Mouse (Mus musculus): ENCODE measurements around the gene Sync. TPM values are rescaled to one million over a fixed set of nuclear protein-coding genes. Genes with fewer than 3 reads are reported as not detected.
A peak's percentile ranks its signal among the peaks of the same experiment; 100 is the strongest.

The Sync gene
- polyA plus RNA-seq, 1 experiment from 2014 or later = 0.13 TPM

DNA sequence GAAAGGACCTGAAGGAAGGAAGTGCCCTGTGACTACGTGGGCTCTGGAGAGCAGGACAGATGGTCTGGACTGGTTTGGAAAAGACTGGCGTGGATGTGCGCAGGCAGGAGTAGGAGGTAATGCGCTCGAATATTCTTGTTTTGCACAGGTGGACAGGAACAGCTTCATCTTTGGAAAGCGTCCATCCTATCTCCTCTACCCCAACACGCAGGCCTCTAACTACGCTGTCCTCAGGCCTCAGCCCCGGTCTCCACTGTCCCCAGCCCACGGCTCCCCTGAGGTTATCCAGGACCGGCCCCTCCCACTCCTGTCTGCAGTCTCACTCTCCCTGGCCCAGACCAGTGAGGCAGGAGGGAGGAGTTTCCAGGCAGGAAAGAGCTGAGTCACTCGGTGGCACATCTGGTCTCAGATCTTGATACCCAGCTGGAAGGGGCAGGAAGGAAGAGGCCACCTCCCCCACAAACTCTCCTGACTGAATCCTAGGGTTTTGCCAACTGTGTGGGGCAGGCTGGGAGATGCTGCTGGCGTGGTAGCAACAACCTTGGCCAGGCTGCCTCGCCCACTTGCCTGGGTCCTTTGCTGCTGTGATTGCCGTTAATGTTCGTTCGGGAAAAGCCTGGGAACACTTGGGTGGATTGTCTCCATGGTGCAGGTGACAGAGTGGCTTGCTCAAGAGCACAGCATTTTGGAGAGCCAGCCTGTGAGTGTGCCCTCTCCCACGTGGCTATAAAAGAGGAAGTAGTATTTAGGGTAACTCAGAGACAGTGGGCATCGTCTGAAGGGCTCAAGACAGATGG is 24.0 kb upstream of the Sync start:
- H3K27ac ChIP-seq = peak overlapping the region; percentile 1; the same call in 1 of the 2 replicates

DNA sequence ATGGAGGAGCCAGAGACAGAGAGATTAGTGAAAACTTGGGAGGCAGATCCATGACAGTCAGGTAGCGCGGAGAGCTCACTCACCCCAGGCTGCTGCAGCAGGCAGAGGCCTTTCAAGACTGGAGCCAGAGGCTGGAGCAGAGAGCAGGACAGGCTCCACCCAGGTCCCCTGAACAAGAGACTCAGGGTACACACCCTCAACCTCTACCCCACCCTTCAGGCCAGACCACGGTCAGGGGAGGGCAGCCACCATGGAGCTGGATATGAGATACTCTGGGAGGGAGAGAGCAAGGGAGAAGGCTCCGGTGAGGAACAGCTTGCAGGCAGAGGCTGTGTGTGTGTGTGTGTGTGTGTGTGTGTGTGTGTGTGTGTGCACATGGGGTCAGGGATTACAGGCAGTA is 21.2 kb upstream of the Sync start:
- 65% methylated on average over 4 of the region's 4 CpGs for WGBS (ENCODE audit: insufficient replicate concordance)
- Histone ChIP-seq H3K9me3 (replicated peaks) (no peaks in the 10 kb centered on the region), H3K27me3 (no peaks in the 10 kb centered on the region; the same call in 1 of the 2 replicates), H3K36me3 (no peaks in the 10 kb centered on the region), H3K27ac (no peak overlapping the region), H3K9ac (no peak overlapping the region), H3K4me3 (replicated peaks) (no peak overlapping the region), H3K4me1 (replicated peaks) (peaks cover 28% of the 10 kb centered on the region), H3K4me2 (no peak overlapping the region)
- DNase-seq (no peak), ATAC-seq (ENCODE audit: low read depth) (no peak)

More for the DNA sequence above, 24.0 kb upstream of the Sync start:
- Histone ChIP-seq H3K27me3 (no peaks in the 10 kb centered on the region; the same call in 1 of the 2 replicates), H3K4me1 (replicated peaks) (peaks cover 33% of the 10 kb centered on the region), H3K9ac (peak overlapping the region; percentile 28), H3K36me3 (no peaks in the 10 kb centered on the region), H3K9me3 (replicated peaks) (no peaks in the 10 kb centered on the region), H3K4me2 (peak overlapping the region; percentile 53), H3K4me3 (replicated peaks) (peak overlapping the region; percentile 6; the same call in 1 of the 2 replicates)
- WGBS (ENCODE audit: insufficient replicate concordance) = 20% methylated on average over 19 of the region's 19 CpGs
- ATAC-seq (ENCODE audit: low read depth) (peak; percentile 92), DNase-seq (peak; percentile 74)

DNA sequence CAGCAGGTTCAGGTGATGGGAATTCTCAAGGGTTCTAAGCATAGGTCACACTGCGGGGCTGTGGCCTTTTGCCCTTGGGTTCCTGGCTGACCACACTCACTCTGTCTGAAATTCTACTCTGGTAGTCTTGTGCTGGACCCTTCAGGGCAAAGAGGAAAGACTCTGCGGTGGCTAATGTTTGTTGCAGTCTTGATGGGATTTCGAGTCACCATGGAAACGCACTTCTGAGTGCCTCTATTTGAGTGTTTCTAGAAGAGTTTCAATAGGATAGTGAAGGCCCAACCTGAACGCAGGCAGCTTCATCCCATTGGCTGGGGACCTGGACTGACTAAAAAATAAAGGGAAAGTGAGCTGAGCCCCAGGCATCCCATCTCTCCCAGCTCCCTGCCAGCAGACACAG is 20.6 kb upstream of the Sync start:
- ATAC-seq (ENCODE audit: low read depth) = no peak
- no peaks in the 10 kb centered on the region; the same call in 1 of the 2 replicates for H3K27me3 ChIP-seq
- H3K9ac ChIP-seq = no peak overlapping the region

DNA sequence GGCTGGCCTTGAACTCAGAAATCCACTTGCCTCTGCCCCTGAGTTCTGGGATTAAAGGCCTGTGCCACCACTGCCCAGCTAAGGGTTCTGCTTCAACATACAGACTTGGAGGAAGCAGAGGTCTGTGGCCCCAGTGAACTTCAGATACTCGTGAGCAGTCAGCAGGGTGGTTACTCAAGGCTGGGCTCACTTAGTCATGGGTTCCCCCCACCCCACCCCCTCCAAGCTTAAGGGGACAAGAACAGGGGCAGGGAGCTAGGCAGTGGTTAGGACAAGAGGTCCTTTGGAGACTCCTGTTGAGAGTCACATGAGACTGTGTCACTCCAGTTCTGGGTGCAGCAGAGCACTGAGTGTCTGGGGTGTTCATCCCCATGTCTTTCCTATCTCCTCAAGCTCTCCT is 18.7 kb upstream of the Sync start:
- no peak for ATAC-seq (ENCODE audit: low read depth)
- Histone ChIP-seq H3K4me3 (replicated peaks) (no peak overlapping the region), H3K27ac (no peak overlapping the region), H3K36me3 (no peaks in the 10 kb centered on the region), H3K27me3 (no peaks in the 10 kb centered on the region; the same call in 1 of the 2 replicates), H3K4me2 (no peak overlapping the region), H3K4me1 (replicated peaks) (peaks cover 25% of the 10 kb centered on the region), H3K9ac (no peak overlapping the region), H3K9me3 (replicated peaks) (no peaks in the 10 kb centered on the region)
- 30% methylated on average over 1 of the region's 1 CpGs for WGBS (ENCODE audit: insufficient replicate concordance)
- no peak for DNase-seq

More for the DNA sequence above, 20.6 kb upstream of the Sync start:
- Histone ChIP-seq H3K4me3 (replicated peaks) (no peak overlapping the region), H3K4me2 (no peak overlapping the region), H3K36me3 (no peaks in the 10 kb centered on the region), H3K4me1 (replicated peaks) (peaks cover 28% of the 10 kb centered on the region), H3K27ac (no peak overlapping the region), H3K9me3 (replicated peaks) (no peaks in the 10 kb centered on the region)
- DNase-seq = no peak
- 80% methylated on average over 5 of the region's 5 CpGs for WGBS (ENCODE audit: insufficient replicate concordance)

DNA sequence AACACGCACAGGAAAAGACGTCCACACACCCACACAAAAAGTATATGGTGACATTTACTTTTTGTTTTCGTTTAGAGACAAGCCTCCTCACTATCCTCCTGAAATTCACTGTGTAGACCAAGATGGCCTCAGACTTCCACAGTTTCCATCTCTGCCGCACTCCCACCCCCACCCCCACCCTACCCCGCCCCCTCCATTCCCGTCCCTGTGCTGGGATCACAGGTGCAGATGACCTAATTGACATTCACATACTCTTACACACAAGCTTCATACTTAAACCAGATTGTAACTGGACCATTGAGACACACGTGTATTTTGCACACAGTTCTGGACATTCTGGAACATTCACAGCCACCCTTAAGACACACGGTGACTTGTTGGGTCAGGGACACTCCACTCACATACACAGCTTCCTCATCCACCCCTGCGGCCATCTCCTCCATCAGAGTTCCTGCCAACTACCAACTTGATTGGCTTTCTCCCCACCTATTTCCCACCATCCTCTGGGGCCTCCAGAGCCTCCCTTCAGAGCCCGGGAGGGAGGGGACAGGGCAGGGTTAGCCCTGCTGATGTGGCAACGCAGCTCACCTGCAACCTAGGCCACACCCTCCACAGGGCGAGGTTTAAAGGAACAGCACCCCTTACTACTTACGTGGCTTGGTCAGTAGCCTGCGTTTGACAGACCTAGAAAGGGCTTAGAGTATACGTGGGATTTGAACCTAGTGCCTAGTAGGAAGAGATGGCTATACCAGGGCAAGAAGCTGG is 15.2 kb upstream of the Sync start:
- Histone ChIP-seq H3K4me1 (replicated peaks) (peaks cover 25% of the 10 kb centered on the region), H3K27me3 (peaks cover 4% of the 10 kb centered on the region; the same call in 1 of the 2 replicates), H3K4me3 (replicated peaks) (no peak overlapping the region), H3K9me3 (replicated peaks) (no peaks in the 10 kb centered on the region), H3K9ac (no peak overlapping the region), H3K36me3 (no peaks in the 10 kb centered on the region), H3K27ac (no peak overlapping the region), H3K4me2 (0 out of 2 replicates have a peak overlapping the region, but pooled peaks have one; percentile 10)
- DNase-seq = no peak
- 28% methylated on average over 15 of the region's 15 CpGs for WGBS (ENCODE audit: insufficient replicate concordance)
- peak; percentile 49; the same call in 1 of the 2 replicates for ATAC-seq (ENCODE audit: low read depth)

DNA sequence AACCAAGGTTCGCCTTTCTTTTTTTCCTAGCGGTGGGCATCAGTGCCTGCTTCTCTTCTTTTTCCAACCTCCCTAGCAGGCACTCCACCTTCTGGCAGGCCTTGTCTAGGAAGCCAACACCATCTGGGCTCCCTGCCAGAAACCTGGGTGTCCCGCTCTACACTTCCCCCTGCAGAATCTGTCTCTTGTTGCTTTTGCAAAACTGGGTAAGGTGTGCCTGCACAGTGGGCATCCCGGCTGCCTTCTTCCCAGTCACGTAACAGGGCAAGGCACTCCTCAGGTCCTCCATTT is 14.7 kb upstream of the Sync start:
- 61% methylated on average over 5 of the region's 5 CpGs for WGBS (ENCODE audit: insufficient replicate concordance)
- H3K9ac ChIP-seq = no peak overlapping the region
- ATAC-seq (ENCODE audit: low read depth) = no peak

DNA sequence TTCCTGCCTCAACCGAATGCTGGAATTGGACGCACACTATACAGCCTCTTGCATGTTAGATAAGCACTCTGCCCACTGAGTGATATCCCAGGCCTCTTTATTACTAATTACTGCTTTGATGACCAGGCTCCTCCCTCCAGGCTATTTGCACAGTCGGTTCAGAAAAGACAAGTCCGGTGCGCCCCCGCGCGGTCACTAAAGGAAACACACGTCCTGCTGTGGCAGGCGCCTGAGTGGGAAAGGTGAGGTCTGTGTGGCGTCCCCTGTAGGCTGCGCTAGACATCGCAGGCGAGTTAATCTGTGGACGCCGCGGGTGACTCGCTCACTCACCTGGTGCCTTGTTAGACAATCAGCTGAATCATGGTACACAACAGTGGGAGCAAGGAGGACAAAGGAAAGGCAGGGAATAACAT is 11.0 kb upstream of the Sync start:
- Histone ChIP-seq H3K4me3 (replicated peaks) (no peak overlapping the region), H3K9me3 (replicated peaks) (no peaks in the 10 kb centered on the region), H3K4me2 (0 out of 2 replicates have a peak overlapping the region, but pooled peaks have one; percentile 10), H3K4me1 (replicated peaks) (peaks cover 20% of the 10 kb centered on the region), H3K27ac (no peak overlapping the region), H3K27me3 (peaks cover 14% of the 10 kb centered on the region; the same call in 1 of the 2 replicates), H3K9ac (no peak overlapping the region), H3K36me3 (no peaks in the 10 kb centered on the region)
- under 1% methylated on average over 18 of the region's 18 CpGs for WGBS (ENCODE audit: insufficient replicate concordance)
- DNase-seq (peak; percentile 92), ATAC-seq (ENCODE audit: low read depth) (peak; percentile 81)

More for the DNA sequence above, 14.7 kb upstream of the Sync start:
- no peaks in the 10 kb centered on the region for H3K9me3 ChIP-seq (replicated peaks)
- H3K36me3 ChIP-seq = no peaks in the 10 kb centered on the region
- H3K27me3 ChIP-seq = peaks cover 4% of the 10 kb centered on the region; the same call in 1 of the 2 replicates
- H3K4me3 ChIP-seq (replicated peaks) = no peak overlapping the region
- peaks cover 21% of the 10 kb centered on the region for H3K4me1 ChIP-seq (replicated peaks)
- no peak overlapping the region for H3K27ac ChIP-seq
- no peak for DNase-seq
- H3K4me2 ChIP-seq = no peak overlapping the region

DNA sequence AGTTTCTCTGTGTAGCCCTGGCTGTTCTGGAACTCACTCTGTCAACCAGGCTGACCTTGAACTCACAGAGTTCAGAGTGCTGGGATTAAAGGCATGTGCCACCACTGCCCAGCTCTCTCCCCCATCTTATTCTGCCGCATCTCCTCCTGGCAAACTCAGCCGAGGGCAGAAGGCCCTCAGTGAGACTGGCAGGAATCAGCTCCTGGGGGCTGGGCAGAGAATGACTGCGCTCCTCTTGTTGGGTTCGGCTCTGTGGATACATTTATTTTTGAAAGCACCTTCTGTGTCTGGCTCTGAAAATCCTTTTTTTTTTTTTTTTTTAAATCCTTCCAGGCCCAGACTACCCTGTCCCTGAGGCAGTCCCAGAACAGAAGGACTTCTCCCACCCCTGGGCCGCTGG is 4.6 kb upstream of the Sync start:
- 60% methylated on average over 5 of the region's 5 CpGs for WGBS (ENCODE audit: insufficient replicate concordance)
- H3K36me3 ChIP-seq = no peaks in the 10 kb centered on the region
- no peaks in the 10 kb centered on the region for H3K9me3 ChIP-seq (replicated peaks)
- ATAC-seq (ENCODE audit: low read depth) (no peak), DNase-seq (no peak)
- no peak overlapping the region for H3K9ac ChIP-seq
- no peak overlapping the region for H3K4me2 ChIP-seq
- no peak overlapping the region for H3K4me3 ChIP-seq (replicated peaks)
- no peak overlapping the region for H3K27ac ChIP-seq
- H3K4me1 ChIP-seq (replicated peaks) = peaks cover 13% of the 10 kb centered on the region
- peaks cover 52% of the 10 kb centered on the region for H3K27me3 ChIP-seq

DNA sequence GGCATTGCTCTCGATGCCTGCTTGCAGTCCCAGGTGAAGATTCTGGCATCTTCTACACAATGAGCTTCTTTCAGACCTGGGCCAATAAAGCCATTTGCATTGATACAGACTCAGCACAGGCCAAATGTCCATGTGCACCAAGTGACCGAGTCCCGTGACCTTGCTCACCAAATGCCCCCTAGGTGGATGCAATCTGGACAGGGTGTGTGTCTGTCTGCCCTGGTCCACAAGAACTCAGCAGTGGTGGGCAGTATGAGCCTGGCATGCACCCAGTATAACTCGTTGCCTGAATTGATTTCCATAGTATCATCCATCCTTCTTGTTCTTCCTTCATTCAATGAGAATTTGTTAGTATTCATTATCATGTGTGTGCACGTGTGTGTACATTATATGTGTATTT is 4.2 kb upstream of the Sync start:
- Histone ChIP-seq H3K4me3 (replicated peaks) (no peak overlapping the region), H3K27ac (no peak overlapping the region), H3K9ac (no peak overlapping the region), H3K36me3 (no peaks in the 10 kb centered on the region), H3K27me3 (peaks cover 52% of the 10 kb centered on the region), H3K4me1 (replicated peaks) (peaks cover 14% of the 10 kb centered on the region), H3K9me3 (replicated peaks) (no peaks in the 10 kb centered on the region), H3K4me2 (no peak overlapping the region)
- WGBS (ENCODE audit: insufficient replicate concordance) = 71% methylated on average over 5 of the region's 5 CpGs
- DNase-seq = no peak
- ATAC-seq (ENCODE audit: low read depth) = no peak

DNA sequence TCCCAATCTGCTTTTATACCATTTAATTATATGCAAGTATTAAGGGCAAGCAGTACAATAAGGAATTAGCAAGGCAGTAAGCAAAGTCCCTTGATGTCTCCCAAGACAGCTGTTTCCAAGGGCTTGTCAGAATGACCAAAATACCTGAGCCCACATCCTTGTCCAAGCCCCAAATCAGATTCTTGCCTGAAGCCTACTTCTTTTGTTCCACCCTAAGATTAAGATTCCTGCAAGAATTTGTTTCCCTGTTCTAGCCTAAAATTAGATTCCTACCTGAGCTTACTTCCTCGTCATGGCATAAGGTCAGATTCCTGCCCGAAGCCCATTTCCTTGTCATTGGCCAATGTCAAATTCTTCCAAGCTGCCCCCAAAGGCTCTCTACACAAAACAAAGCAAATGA is 2.7 kb upstream of the Sync start:
- no peak overlapping the region for H3K9ac ChIP-seq
- H3K27me3 ChIP-seq = peaks cover 61% of the 10 kb centered on the region
- ATAC-seq (ENCODE audit: low read depth) = no peak
- WGBS (ENCODE audit: insufficient replicate concordance) = 63% methylated on average over 2 of the region's 2 CpGs
- H3K4me1 ChIP-seq (replicated peaks) = peaks cover 14% of the 10 kb centered on the region
- no peak overlapping the region for H3K4me3 ChIP-seq (replicated peaks)
- no peaks in the 10 kb centered on the region for H3K36me3 ChIP-seq
- no peak overlapping the region for H3K27ac ChIP-seq
- H3K4me2 ChIP-seq = no peak overlapping the region
- no peaks in the 10 kb centered on the region for H3K9me3 ChIP-seq (replicated peaks)
- DNase-seq = no peak

DNA sequence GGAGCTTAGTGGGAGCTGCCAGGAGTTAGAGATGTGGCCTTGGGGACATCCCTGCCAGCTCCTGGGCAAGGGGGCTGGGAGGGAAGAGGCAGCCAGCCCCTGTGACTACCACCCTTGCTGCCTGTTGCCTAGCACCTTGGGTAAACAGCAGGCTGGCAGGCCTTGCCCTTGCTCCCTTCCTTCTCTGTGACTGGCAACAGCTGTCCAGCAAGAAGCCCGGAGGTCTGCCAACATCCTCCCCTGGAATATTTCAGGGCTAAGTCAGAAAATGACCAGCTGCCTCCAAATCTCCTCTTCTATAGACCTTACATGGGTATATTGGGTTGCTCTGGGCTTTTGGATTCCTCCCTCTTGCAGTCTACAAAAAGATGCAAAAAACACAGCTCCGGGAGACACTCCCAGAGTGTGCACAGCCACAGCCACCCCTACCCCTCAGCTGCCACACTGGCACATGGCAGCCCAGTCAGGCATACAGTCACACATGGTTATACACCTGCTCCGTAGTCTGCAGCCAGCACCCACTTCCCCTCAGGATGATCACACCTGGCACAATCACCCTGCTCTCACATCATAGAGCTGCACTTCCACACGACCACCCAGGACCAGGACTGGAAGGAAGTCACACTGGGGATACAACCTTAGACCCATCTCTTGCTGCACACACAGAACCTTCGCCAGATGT is 1.3 kb upstream of the Sync start:
- H3K4me2 ChIP-seq = peak overlapping the region; percentile 82; the same call in 1 of the 2 replicates
- no peak overlapping the region for H3K4me3 ChIP-seq (replicated peaks)
- no peak overlapping the region for H3K9ac ChIP-seq
- H3K27me3 ChIP-seq = peaks cover 59% of the 10 kb centered on the region
- no peaks in the 10 kb centered on the region for H3K9me3 ChIP-seq (replicated peaks)
- H3K27ac ChIP-seq = no peak overlapping the region
- no peak for ATAC-seq (ENCODE audit: low read depth)
- 59% methylated on average over 5 of the region's 5 CpGs for WGBS (ENCODE audit: insufficient replicate concordance)
- DNase-seq = no peak
- peaks cover 14% of the 10 kb centered on the region for H3K4me1 ChIP-seq (replicated peaks)
- H3K36me3 ChIP-seq = no peaks in the 10 kb centered on the region

Measured in liver, embryonic 13.5 days (tissue).